Mouse (Mus musculus) ZHBTc4 (cell line): Measurements from ENCODE around the gene Cfap61.

ENCODE experiments used
- DNase-seq: peaks from one replicate; pipeline ENCODE4 v3.0.0-alpha.2; 2011; ENCODE audit warnings: low read depth, low spot score

Cfap61 gene

GRCm38 (mm10) chr2:146220591-146221075, 286.0 kb downstream of the Cfap61 start:
- DNase-seq, result no peak

GRCm38 (mm10) chr2:146221076-146221928, 286.7 kb downstream of the Cfap61 start, which contains the start of gene Insm1:
TSS of gene Insm1 (plus strand) at chr2:146221921.
- DNase-seq, result peak; percentile 84

GRCm38 (mm10) chr2:146221929-146222278, 287.3 kb downstream of the Cfap61 start:
- peak; percentile 66 for DNase-seq

- DNase-seq, result peak; percentile 59
Observed at GRCm38 (mm10) chr2:146222279-146223175, 287.9 kb downstream of the Cfap61 start.

- peak; percentile 69 for DNase-seq
Observed at GRCm38 (mm10) chr2:146223176-146223905, 288.8 kb downstream of the Cfap61 start.

DNA sequence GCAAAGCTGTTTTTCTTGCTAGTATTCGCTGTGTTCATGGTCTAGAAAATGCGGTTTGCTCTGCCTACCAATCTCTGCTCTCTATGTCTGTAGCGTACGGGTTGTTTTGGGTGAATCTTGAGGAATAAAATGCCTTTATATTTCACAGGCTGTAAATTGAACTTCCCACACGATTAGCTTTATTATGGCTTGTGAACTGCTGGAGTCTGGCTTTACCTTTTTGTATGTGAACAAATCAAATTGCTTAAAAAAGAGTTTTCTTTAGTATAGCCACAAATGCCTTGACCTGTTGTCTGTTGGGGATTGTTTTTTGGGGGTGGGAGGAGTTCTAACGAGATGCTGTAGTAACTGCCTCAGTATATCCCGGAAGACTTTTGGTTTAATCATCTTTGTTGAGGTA, 289.6 kb downstream of the Cfap61 start:
- DNase-seq, result no peak

DNA sequence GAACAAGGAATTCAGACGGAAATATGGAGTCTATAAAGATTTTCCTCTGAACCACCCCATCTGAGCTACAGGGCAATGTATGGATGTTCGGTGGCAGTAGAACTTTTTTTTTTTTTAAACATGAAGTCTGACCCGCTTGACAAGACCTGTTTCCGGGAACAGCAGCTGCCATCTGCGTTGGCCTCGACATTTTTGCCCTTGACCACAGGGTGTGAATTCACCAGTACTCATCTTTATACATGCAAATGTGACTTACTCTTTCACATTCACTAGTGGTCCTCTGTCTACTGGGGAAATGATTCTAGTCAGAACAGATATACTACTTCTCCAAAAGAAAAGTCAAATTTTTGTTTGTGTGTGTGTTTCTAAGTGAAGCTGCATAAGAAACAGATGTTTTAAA, 291.2 kb downstream of the Cfap61 start:
- DNase-seq, result peak; percentile 40

DNA sequence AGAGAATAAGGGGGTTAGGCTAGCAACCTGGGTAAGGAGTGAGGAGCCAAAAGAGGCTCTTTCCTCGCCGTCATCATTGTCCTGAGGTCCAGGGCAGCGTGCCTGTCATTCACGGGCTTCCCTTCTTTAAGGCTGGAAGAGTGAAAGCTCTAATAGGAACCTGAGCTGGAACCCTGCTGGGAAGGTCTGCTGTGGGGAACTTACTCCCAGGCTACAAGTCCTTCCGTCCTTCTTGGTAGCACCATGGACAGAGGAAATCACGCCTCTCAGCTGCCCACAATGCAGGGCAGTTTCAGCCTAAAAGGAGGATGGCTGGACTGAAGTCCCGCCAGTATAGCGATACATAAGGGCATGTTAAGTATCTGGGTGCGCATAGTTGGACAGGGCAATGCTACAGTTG, 291.9 kb downstream of the Cfap61 start:
- DNase-seq, result peak; percentile 78

GRCm38 (mm10) chr2:146227646-146228045, 293.1 kb downstream of the Cfap61 start:
- no peak for DNase-seq

- no peak for DNase-seq
Observed at GRCm38 (mm10) chr2:146228435-146228834, 293.9 kb downstream of the Cfap61 start.

DNA sequence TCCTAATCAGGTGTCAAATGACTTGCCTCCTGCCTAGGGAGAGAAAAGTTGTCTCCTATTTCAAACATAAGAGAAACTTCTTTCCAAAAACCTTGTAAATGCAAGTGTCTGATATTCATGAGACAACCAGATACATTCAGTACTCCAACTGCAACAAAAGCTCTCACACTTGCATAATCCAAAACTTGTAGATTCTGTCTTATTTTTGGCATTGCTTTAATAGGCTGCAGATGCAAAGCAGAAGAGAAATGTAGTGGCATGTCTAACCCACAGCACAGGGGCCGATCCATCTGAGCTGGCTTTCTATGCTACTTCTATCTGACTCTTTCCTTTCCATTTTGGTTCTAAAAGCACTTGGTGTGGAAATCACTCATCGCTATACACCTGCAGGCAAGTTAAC, 296.9 kb downstream of the Cfap61 start:
- DNase-seq, result no peak

GRCm38 (mm10) chr2:146239196-146239747, 304.7 kb downstream of the Cfap61 start:
- DNase-seq, result no peak

DNA sequence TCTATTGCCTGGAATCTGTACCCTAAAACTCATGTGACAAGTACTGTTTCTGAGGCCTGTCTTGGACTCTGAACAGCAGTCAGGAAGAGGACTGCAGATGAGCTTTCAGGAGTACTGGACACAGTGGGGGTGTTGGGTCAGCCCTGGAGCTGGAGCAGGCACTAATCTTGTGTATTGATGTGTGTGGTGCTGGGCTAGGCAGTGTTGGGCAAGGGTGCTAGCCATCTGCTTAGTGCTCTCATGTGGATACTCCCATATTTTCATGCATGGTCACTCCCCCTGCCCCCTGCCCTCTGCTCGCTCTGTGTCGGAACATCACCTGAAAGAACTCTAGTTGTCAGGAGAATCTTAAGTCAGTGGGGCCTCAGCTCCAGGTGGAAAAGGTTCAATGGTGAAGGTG, 309.5 kb downstream of the Cfap61 start:
- no peak for DNase-seq

DNA sequence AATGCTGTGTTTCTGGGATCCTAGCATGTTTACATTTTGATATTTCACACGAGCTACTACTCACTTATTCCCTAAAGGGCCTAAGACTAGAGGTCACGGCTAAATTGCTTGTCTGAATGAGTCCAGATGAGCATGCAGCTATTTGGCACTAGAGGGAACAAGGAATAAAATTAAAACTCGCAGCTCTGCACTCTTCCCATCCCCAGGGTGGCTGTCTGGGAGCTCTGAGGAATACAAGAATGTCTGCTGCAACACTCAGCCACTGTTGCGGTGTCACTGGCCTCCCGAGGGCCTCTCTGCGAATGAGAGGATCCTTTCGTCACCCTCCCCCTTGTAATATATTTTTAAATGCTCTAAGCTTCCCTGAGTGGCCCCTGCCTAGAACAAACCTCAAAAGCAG, 310.8 kb downstream of the Cfap61 start:
- DNase-seq, result no peak

DNA sequence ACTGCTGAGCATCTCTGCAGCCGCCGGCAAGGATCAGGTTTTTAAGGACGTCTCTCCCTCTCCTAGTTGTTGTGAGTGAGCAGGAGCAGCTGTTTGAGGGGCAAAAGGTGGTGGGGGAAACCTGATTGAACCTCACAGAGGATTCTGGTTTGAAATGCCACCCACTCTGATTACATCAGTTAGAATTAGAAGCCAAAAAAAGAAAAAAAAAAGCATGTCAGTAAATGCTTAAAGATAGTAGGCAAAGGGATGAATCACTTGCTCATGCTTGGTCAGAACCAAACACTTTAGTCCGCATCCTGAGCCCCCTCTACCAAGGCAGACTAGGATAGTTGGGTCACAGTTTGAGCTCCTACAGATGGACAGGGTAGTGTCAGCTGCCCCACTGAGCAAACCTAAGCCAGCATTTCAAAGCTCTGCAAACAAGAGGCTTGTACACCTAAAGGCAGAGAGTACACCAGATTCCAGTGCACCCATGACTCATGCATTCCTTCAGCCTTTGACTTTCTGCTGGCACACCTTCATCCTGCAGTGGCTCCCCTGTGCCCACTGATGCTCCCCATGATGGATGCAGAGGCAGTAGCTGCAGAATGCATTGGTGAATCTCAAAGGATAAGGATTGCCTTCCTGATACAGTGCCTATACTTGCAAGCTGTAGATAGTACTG, 312.0 kb downstream of the Cfap61 start:
- DNase-seq, result no peak

- no peak for DNase-seq
Observed at GRCm38 (mm10) chr2:146247576-146247975, 313.0 kb downstream of the Cfap61 start.

- DNase-seq, result no peak
Observed at GRCm38 (mm10) chr2:146249033-146249432, 314.4 kb downstream of the Cfap61 start.

GRCm38 (mm10) chr2:146250236-146250904, 315.8 kb downstream of the Cfap61 start:
- no peak for DNase-seq

- DNase-seq, result no peak
Observed at GRCm38 (mm10) chr2:146254387-146254786, 319.8 kb downstream of the Cfap61 start.

DNA sequence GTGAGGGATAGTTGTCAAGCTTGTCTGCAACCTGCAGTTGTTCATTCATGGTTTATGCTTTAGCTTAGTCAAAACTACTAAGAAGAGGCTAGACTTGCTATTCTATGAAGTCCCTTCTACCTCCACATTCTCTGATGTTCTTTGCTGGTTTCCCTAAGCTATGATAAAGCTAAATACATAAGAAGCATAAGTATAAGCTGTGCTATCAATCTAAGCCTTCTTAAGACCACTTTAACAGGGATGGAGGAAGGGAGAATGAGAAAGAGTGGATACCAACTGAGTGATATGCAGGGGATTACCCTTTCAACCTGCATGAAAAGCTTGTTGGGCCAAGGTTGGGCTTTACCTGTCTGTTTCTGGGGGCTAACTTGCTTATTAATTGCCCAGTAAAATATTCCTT, 321.1 kb downstream of the Cfap61 start:
- no peak for DNase-seq
